Mouse (Mus musculus) layer of hippocampus, adult 8-10 months (tissue): ENCODE data around the gene Olfr64. TPM values are rescaled to one million over a fixed set of nuclear protein-coding genes. Genes with fewer than 3 reads are reported as not detected.

ENCODE experiments used
- total RNA-seq, 4 experiments: library from RNA; stranded (reverse); gene quantifications; 2 replicates each; pipeline ENCODE4 v1.2.4; 2022

Olfr64 gene
- total RNA-seq, 4 experiments from 2014 or later, result not detected

Other genes starting within 250 kb of the Olfr64 start
- gene Olfr623, start 230.8 kb downstream of the Olfr64 start, total RNA-seq, result not detected
- under 1 TPM in 1 of 4 experiments, not detected in 3; 0.06 TPM for gene Olfr624, start 223.3 kb downstream of the Olfr64 start, total RNA-seq
- gene Olfr625-ps1, start 211.8 kb downstream of the Olfr64 start, total RNA-seq, result not detected
- gene Olfr243, start 179.8 kb downstream of the Olfr64 start, total RNA-seq, result not detected
- not detected for gene Olfr628, start 164.1 kb downstream of the Olfr64 start, total RNA-seq
- gene Olfr629, start 149.5 kb downstream of the Olfr64 start, total RNA-seq, result not detected
- not detected for gene Olfr630, start 137.2 kb downstream of the Olfr64 start, total RNA-seq
- not detected for gene Olfr69, start 122.9 kb downstream of the Olfr64 start, total RNA-seq
- not detected for gene Olfr68, start 114.8 kb downstream of the Olfr64 start, total RNA-seq
- gene Olfr67, start 102.7 kb downstream of the Olfr64 start, total RNA-seq, result not detected
- 10 to 100 TPM; 18.7 to 28.1 (median 21.1) TPM for gene Hbb-bt, start 80.5 kb downstream of the Olfr64 start, total RNA-seq
- 100 to 1,000 TPM; 155 to 350 (median 222) TPM for gene Hbb-bs, start 66.4 kb downstream of the Olfr64 start, total RNA-seq
- gene Hbb-bh2, start 54.0 kb downstream of the Olfr64 start, total RNA-seq, result not detected
- not detected for gene Hbb-bh1, start 51.3 kb downstream of the Olfr64 start, total RNA-seq
- gene Hbb-y, start 41.3 kb downstream of the Olfr64 start, total RNA-seq, result not detected
- gene Olfr66, start 8.2 kb downstream of the Olfr64 start, total RNA-seq, result not detected
- gene Olfr65, start 9.0 kb upstream of the Olfr64 start, total RNA-seq, result not detected
- gene Olfr631, start 34.3 kb upstream of the Olfr64 start, total RNA-seq, result not detected
- gene Olfr632, start 39.9 kb upstream of the Olfr64 start, total RNA-seq, result not detected
- not detected for gene Olfr633, start 50.0 kb upstream of the Olfr64 start, total RNA-seq
- gene Olfr635, start 76.7 kb upstream of the Olfr64 start, total RNA-seq, result under 1 TPM in 3 of 4 experiments, not detected in 1; 0.04 to 0.05 (median 0.04) TPM
- not detected for gene Olfr638, start 104.3 kb upstream of the Olfr64 start, total RNA-seq
- under 1 TPM in 3 of 4 experiments, not detected in 1; 0.06 to 0.31 (median 0.18) TPM for gene Olfr639, start 122.8 kb upstream of the Olfr64 start, total RNA-seq
- not detected for gene Olfr640, start 131.1 kb upstream of the Olfr64 start, total RNA-seq
- gene Olfr641, start 141.0 kb upstream of the Olfr64 start, total RNA-seq, result not detected
- gene Olfr642, start 158.2 kb upstream of the Olfr64 start, total RNA-seq, result not detected
- gene 4930516K23Rik, start 167.0 kb upstream of the Olfr64 start, total RNA-seq, result not detected
- not detected for gene Olfr644, start 177.4 kb upstream of the Olfr64 start, total RNA-seq
- not detected for gene Olfr645, start 191.0 kb upstream of the Olfr64 start, total RNA-seq
- gene Olfr646, start 210.4 kb upstream of the Olfr64 start, total RNA-seq, result not detected
- gene Ubqln5, start 235.3 kb upstream of the Olfr64 start, total RNA-seq, result not detected
- gene Olfr643, start 242.9 kb upstream of the Olfr64 start, total RNA-seq, result not detected
- gene Ubqln3, start 248.8 kb upstream of the Olfr64 start, total RNA-seq, result not detected